Mouse (Mus musculus) limb, embryonic 15.5 days (tissue): ENCODE results near the gene Akip1. TPM values are rescaled to one million over a fixed set of nuclear protein-coding genes. Genes with fewer than 3 reads are reported as not detected.

Experiments used
- ATAC-seq: fragments of 200-750 bp; cut with Nextera tagmentation; 2 replicates; pipeline ENCODE4 v1.8.0; 2017; ENCODE audit warnings: low read depth, moderate TSS enrichment; ENCODE audit not compliant: insufficient number of reproducible peaks, low FRiP score, low TSS enrichment
- H3K27ac ChIP-seq: fragments of 300-500 bp; sonication (generic); 2 replicates; pipeline ENCODE4 v1.5.1; 2015; ENCODE audit warnings: moderate library complexity, mild to moderate bottlenecking, inconsistent platforms
- H3K27me3 ChIP-seq: fragments of 300-500 bp; sonication (generic); 2 replicates; pipeline ENCODE4 v1.6.1; 2015; ENCODE audit warnings: inconsistent platforms
- H3K36me3 ChIP-seq: fragments of 300-500 bp; sonication (generic); 2 replicates; pipeline ENCODE4 v1.6.1; 2015; ENCODE audit warnings: inconsistent platforms
- H3K4me1 ChIP-seq: fragments of 300-500 bp; sonication (generic); 2 replicates; pipeline ENCODE4 v1.6.1; 2015; ENCODE audit warnings: inconsistent platforms
- H3K4me2 ChIP-seq: fragments of 300-500 bp; sonication (generic); 2 replicates; pipeline ENCODE4 v1.6.1; 2015; ENCODE audit warnings: mild to moderate bottlenecking, inconsistent platforms
- H3K4me3 ChIP-seq: fragments of 300-500 bp; sonication (generic); 2 replicates; pipeline ENCODE4 v1.5.1; 2015; ENCODE audit warnings: mild to moderate bottlenecking, inconsistent platforms
- H3K9ac ChIP-seq: fragments of 300-500 bp; sonication (generic); 2 replicates; pipeline ENCODE4 v1.6.1; 2015; ENCODE audit warnings: inconsistent platforms
- H3K9me3 ChIP-seq: fragments of 300-500 bp; sonication (generic); 2 replicates; pipeline ENCODE4 v1.6.1; 2016; ENCODE audit warnings: inconsistent platforms
- WGBS: fragments of 180-500 bp; shearing (Covaris S2); methylation state at CpG from one replicate; pipeline ENCODE4 v1.1.7; 2015; 5-methylcytosine and 5-hydroxymethylcytosine counted together
- polyA plus RNA-seq: library from polyadenylated mRNA; unstranded; fragments of >200 nt; fragmentation: Nextera tagmentation; extraction: Ambion mirVana; gene quantifications from 2 replicates; pipeline ENCODE4 v1.2.1, GENCODE M21; 2015

The Akip1 gene
- polyA plus RNA-seq = 39.4 and 41.2 TPM in 2 replicates

DNA sequence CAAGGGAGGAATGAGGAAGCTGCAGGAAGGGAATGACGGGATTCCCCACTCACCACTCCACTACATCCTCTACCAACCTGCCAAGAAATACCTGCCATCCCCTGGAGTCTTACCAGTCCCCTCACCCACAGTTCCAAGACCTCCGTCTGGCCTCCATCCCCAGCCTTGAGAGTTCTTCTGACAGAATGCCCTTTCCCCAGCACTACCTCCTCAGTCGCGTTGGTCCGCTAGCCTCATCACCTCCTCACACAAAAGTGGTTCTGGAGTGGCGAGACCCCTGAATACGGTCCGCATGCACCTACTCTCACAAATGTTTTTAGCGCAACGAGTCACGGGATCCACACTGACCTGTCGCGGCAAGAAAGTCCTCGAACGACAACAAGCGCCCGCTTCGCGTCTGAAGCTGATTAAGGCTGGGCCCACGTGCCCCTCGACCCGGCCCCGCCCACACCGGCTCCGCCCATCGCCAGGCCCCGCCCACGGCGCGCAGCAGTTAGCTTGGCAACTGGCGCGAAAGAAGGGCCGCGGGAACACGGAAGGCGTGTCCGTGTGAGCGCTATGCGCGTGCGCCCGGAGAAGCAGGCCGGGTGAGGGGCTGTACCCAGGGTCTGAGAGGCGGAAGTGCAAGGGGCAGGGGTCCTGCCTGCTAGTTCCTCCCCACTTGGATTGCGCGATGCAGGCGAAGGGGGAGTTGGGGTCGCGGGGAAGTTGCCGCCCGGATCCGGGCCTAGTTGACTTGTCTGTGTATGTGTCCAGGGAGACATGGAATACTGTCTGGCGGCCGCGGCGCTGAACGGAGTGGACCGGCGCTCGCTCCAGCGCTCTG is at the start of gene Akip1, which contains the start of gene St5:
Gene Akip1, plus strand, starts transcription at position 501 of the 826 bp plus-strand sequence.
Gene St5, minus strand, starts transcription at position 416 of the 826 bp plus-strand sequence.
- peak within 1 kb of the TSS; percentile 73 for H3K4me3 ChIP-seq
- H3K36me3 ChIP-seq = no peaks in the 10 kb centered on the region
- under 1% methylated on average over 61 of the region's 61 CpGs for WGBS
- H3K9ac ChIP-seq = peak within 1 kb of the TSS; percentile 76
- ATAC-seq = peak; percentile 96
- H3K4me2 ChIP-seq = peak within 1 kb of the TSS; percentile 85
- H3K27ac ChIP-seq = peak within 1 kb of the TSS; percentile 86
- H3K27me3 ChIP-seq = no peaks in the 10 kb centered on the region
- H3K4me1 ChIP-seq = peaks cover 18% of the 10 kb centered on the region; the same call in 1 of the 2 replicates
- H3K9me3 ChIP-seq = no peaks in the 10 kb centered on the region

DNA sequence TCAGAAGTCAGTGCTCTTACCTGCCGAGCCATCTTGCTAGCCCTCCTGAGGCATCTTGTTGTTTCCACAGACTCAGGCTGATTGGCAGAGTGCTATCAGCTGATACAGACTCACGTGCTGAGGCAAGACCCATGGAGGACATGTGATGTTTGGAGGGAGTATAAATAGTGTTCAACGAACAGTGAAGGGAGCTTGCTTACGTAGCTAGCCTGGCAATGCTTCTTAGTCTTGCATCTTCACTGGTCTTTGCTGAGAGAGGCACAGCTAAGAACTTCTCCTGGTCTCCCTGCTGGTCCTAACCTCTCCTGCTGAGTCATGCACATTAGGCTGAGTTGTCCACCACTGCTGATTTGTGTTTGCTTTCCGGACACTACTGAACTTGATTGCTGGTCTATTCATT is 48.6 kb upstream of the Akip1 start:
- H3K27ac ChIP-seq = no peak overlapping the region
- H3K9ac ChIP-seq = no peak overlapping the region
- no peak for ATAC-seq
- no peaks in the 10 kb centered on the region for H3K27me3 ChIP-seq
- H3K4me2 ChIP-seq = no peak overlapping the region
- no peaks in the 10 kb centered on the region for H3K9me3 ChIP-seq
- H3K36me3 ChIP-seq = no peaks in the 10 kb centered on the region
- no peak overlapping the region for H3K4me3 ChIP-seq
- WGBS = 82% methylated on average over 5 of the region's 5 CpGs
- H3K4me1 ChIP-seq = no peaks in the 10 kb centered on the region

DNA sequence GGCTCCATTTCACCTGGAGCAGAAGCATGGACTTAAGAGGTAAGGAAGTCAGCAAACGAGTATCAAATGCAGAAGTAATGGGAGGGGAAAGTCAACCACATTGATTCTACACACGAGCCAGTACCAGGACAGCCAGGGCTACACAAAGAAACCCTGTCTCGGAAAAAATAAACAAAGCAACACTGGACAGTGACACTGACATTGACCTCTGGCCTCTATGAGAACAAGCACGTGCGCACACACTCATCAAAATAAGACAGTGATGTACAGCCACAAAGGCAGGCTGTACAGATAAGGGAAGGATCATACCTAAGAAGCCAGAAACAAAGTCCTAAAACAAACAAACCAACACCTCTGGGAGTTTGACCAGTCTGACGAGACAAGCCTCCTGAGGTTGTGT is 45.6 kb upstream of the Akip1 start:
- H3K4me3 ChIP-seq = no peak overlapping the region
- WGBS = 65% methylated on average over 6 of the region's 6 CpGs
- H3K9ac ChIP-seq = no peak overlapping the region
- H3K27ac ChIP-seq = no peak overlapping the region
- H3K27me3 ChIP-seq = no peaks in the 10 kb centered on the region
- H3K9me3 ChIP-seq = no peaks in the 10 kb centered on the region
- no peak for ATAC-seq
- no peaks in the 10 kb centered on the region for H3K36me3 ChIP-seq
- no peaks in the 10 kb centered on the region for H3K4me1 ChIP-seq
- no peak overlapping the region for H3K4me2 ChIP-seq

DNA sequence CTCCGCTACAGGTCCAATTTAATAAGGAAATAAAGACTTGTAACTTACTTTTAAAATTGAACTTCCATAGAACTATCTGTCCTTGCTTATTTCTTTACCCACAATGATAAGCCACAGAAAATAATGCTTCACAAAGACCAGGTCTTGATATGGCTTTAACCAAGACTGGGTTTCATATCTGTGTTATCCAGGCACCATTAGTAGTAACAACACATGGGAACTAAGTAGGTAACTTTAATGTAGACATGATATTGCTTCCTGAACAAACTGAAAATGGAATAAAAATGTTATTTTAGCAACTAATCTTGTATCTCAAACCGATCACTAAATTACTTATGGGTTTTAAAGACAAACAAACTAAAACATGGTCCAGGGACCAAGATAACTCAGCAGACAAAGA is 44.2 kb upstream of the Akip1 start:
- Histone ChIP-seq H3K4me2 (no peak overlapping the region), H3K27ac (no peak overlapping the region), H3K27me3 (no peaks in the 10 kb centered on the region), H3K36me3 (no peaks in the 10 kb centered on the region), H3K9ac (no peak overlapping the region), H3K9me3 (no peaks in the 10 kb centered on the region), H3K4me1 (no peaks in the 10 kb centered on the region), H3K4me3 (no peak overlapping the region)
- 93% methylated on average over 2 of the region's 2 CpGs for WGBS
- ATAC-seq = no peak

DNA sequence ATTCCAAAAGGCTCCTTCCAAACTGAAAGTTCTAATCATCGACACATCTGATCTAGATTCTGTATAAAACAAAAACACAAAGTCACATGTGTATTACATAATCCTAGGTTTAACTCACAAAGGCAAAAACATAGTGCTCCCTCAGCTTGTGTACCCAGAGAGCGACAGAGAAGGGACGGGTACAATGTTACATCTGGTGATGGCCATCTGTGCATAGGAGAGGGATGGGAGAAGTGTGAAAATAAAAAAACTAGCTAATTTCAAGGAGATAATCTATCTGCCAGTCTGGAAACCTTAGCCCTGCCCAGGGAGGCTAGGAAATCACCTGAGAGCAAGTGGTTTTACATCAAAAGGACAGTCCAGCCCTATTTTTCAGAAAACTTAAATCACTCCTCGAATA is 40.9 kb upstream of the Akip1 start:
- Histone ChIP-seq H3K27ac (no peak overlapping the region), H3K9ac (no peak overlapping the region), H3K9me3 (no peaks in the 10 kb centered on the region), H3K4me2 (no peak overlapping the region), H3K4me1 (no peaks in the 10 kb centered on the region), H3K27me3 (no peaks in the 10 kb centered on the region), H3K4me3 (no peak overlapping the region), H3K36me3 (no peaks in the 10 kb centered on the region)
- WGBS = 64% methylated on average over 4 of the region's 4 CpGs
- ATAC-seq = no peak

DNA sequence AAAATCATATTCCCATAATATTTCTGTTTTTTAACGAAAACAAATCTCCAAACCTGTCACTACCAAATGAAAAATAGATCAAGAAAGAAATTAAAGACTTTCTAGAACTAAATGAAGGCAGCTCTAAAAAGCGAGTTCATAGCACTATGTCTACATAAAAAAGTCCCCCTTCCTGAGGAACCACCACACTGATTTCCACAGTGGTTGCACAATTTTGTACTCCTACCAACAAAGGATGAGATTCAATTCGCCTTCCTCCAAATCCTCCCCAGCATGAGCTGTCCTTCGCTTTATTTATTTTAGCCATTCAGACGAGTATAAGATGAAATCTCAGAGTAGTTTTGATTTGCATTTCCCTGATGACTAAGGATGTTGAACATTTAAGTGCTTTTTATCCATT is 36.8 kb upstream of the Akip1 start:
- H3K9me3 ChIP-seq = no peaks in the 10 kb centered on the region
- no peak overlapping the region for H3K4me2 ChIP-seq
- no peak for ATAC-seq
- no peak overlapping the region for H3K27ac ChIP-seq
- WGBS = 84% methylated on average over 5 of the region's 5 CpGs
- no peak overlapping the region for H3K4me3 ChIP-seq
- H3K9ac ChIP-seq = no peak overlapping the region
- peaks cover 9% of the 10 kb centered on the region for H3K4me1 ChIP-seq
- no peaks in the 10 kb centered on the region for H3K36me3 ChIP-seq
- H3K27me3 ChIP-seq = no peaks in the 10 kb centered on the region

DNA sequence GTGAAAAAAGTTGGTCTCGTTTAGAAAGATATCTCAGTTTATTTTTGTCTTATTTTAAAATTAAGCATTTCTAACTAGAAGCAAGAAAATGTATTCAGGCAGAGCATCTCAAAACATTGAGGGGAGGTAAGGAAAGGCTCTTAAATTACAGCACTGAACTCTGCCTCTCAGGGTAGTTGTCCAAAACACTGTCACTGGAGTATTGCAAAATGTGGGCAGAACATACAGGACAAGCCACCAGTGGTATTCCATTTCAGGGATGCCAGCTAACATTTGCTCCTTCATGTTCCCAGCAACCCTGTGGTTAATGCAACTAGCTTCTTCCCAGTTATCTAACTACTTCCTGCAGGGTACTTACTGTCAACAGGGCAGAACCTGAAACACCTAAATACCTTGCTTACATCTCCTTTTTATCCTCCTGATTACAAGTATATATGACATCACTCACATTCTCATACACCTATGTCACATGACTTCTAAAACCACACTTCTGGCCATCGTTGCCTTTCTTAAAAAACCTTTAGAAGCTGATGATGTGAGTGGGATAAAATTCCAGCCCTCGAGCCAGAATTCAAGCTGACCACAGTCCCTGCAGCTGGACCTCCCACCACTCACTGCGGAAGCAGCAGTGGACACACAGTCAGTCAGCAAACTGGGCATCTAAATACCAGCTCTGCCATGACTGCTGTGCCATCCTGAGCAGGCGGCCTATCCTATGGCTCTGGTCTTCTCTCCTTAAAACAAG is 33.9 kb upstream of the Akip1 start:
- Histone ChIP-seq H3K9ac (no peak overlapping the region), H3K36me3 (no peaks in the 10 kb centered on the region), H3K9me3 (no peaks in the 10 kb centered on the region), H3K4me3 (peak overlapping the region; percentile 7; the same call in 1 of the 2 replicates), H3K27me3 (no peaks in the 10 kb centered on the region), H3K4me2 (peak overlapping the region; percentile 34), H3K4me1 (peaks cover 15% of the 10 kb centered on the region), H3K27ac (no peak overlapping the region)
- 62% methylated on average over 5 of the region's 5 CpGs for WGBS
- no peak for ATAC-seq

DNA sequence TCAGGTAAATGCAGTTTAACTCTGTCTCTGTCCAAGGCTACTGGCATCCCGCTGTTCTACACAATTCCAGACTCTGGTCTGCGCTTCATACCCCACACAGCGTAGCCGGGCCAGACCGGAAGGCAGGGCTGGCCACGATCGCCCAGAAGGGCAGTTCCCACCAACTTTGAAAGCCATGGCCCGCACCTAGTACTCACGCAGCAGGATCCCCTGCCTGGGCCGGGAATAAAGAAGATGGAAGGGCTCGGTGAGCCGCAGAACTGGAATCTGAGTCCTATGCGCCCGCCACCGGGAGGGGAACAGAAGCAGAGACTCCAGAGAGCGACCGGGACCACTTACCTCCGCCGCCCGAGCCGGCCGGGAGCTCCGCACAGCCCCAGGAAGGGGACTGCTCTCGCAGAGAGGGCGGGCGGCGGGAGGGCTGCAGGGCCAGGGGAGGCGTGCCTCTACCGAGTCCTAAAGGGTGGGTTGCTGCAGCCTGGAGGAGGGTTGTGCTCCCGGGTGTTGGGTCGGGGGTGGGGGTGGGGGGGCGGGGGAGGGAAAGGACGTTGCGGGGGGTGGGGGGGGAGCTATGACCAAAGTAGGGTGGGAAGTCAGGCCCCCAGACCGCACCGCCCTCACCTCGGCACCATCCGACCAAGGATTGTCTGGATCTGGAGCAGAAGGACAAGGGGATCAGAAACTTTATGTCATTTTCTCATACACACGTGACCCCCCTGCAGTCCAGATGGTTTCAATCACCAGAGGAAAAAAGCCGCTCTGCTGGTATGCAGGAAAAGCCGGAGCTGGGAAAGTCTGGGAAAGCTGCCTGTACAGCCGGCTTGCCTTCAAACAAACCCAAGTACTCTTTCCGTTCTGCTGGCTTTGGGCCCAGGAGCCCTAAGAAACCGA is 31.7 kb upstream of the Akip1 start:
- Histone ChIP-seq H3K27ac (peak overlapping the region; percentile 98), H3K4me2 (peak overlapping the region; percentile 66), H3K4me3 (peak overlapping the region; percentile 74), H3K36me3 (no peaks in the 10 kb centered on the region), H3K9ac (peak overlapping the region; percentile 79), H3K4me1 (peaks cover 15% of the 10 kb centered on the region), H3K27me3 (no peaks in the 10 kb centered on the region), H3K9me3 (no peaks in the 10 kb centered on the region)
- under 1% methylated on average over 40 of the region's 44 CpGs for WGBS
- ATAC-seq = peak; percentile 97

DNA sequence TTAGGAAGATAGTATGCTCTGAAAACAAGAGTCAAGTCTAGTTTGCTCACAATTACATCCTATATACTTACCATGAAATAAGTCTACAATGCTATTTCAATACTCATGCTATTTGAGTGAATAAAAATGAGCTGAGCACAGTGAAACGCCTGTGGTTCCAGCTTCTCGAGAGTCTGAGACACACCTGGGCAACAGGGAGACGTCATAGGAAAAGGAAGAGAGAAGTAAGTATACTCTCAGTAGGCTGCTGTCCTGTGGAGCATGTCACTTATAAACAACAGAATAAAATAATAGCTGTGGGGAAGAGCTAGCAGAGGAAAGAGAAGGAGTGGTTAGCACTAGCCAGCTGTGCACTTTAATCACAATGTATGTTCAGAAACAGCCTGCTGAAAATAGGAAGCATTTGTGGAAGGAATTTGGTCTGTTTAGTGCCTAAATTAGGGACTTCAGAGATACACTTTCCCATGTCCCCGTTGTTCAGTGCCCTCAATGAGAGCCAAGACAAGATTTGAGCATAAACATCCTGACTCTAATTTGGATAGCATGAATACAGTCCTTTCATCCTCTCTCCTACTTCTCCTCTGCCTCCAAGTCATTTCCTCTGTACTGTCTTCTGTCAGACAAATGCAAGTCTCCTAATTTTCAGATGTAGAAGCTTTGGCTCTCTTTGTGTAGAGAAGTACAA is 28.4 kb upstream of the Akip1 start:
- Histone ChIP-seq H3K27me3 (no peaks in the 10 kb centered on the region), H3K9ac (no peak overlapping the region), H3K4me3 (no peak overlapping the region), H3K4me1 (peaks cover 8% of the 10 kb centered on the region), H3K4me2 (no peak overlapping the region), H3K9me3 (no peaks in the 10 kb centered on the region), H3K36me3 (no peaks in the 10 kb centered on the region), H3K27ac (no peak overlapping the region)
- 54% methylated on average over 4 of the region's 4 CpGs for WGBS
- no peak for ATAC-seq

DNA sequence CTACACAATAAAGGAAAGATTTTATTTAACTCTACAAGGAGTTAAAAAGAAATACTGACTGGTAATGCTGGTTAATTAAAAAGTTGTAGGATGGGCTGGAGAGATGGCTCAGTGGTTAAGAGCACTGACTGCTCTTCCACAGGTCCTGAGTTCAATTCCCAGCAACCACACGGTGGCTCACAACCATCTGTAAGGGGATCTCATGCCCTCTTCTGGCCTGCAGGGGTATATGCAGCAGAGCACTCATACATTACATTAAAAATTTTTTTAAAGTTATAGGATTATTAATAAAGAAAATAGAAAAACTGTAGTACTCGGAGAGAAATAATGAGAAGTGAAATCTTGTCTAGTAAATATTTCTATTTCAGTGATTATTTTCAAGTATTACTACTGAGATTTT is 23.2 kb upstream of the Akip1 start:
- no peak overlapping the region for H3K4me2 ChIP-seq
- 92% methylated on average over 2 of the region's 2 CpGs for WGBS

DNA sequence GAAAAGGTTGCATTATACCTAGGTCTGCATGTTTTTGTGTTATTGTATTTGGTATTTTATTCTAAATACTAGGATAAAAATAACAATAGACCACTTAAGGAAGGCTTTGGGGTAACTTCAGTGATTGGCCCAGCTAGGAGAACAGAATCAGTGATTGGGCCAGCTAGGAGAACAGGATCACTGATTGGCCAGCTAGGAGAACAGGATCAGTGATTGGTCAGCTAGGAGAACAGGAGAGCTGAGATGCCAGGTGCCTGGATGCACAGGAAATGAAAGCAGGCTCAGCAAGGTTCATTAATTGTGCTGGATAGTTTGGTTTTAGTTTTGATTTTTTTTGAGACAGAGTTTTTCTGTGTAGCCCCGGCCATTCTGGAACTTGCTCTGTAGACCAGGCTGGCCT is 22.6 kb upstream of the Akip1 start:
- Histone ChIP-seq H3K27me3 (no peaks in the 10 kb centered on the region), H3K4me1 (no peaks in the 10 kb centered on the region), H3K27ac (no peak overlapping the region), H3K4me3 (no peak overlapping the region), H3K9me3 (no peaks in the 10 kb centered on the region), H3K36me3 (no peaks in the 10 kb centered on the region), H3K9ac (no peak overlapping the region), H3K4me2 (no peak overlapping the region)
- no peak for ATAC-seq
- 91% methylated on average over 1 of the region's 1 CpGs for WGBS

More for the DNA sequence above, 23.2 kb upstream of the Akip1 start:
- no peak overlapping the region for H3K9ac ChIP-seq
- H3K27ac ChIP-seq = no peak overlapping the region
- H3K4me1 ChIP-seq = no peaks in the 10 kb centered on the region
- no peaks in the 10 kb centered on the region for H3K27me3 ChIP-seq
- H3K4me3 ChIP-seq = no peak overlapping the region
- H3K9me3 ChIP-seq = no peaks in the 10 kb centered on the region
- H3K36me3 ChIP-seq = no peaks in the 10 kb centered on the region
- ATAC-seq = no peak
